Mouse (Mus musculus) CD4-positive, CD25-positive, alpha-beta regulatory T cell (primary cell): Measurements from ENCODE around the gene Frmd7. TPM values are rescaled to one million over a fixed set of nuclear protein-coding genes. Genes with fewer than 3 reads are reported as not detected.

Source experiments
- polyA plus RNA-seq: library from polyadenylated mRNA; unstranded; fragments of 100-300 nt; shearing (Covaris generic); gene quantifications from one replicate; pipeline ENCODE4 v1.2.1, GENCODE M21; 2017

The Frmd7 gene
- polyA plus RNA-seq, result 0.17 TPM

DNA sequence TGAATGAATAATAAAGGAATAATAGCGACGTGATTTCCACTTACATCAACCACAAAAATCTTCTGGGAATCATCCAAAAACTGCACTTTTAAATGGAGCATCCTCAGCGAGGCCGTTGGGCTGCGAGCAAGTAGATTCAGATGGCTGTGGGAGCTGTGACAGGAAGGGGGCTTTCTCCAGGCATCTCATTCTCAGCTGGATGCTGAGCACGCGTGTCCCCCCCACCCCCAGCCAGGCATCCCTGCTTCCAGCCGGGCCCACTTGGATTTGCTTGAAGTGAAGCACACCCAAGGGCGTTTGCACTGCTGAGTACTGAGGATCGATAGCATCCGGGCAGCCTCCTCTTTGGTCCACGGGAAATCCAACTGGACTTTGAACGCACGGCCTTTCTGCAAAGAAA, at the start of gene Frmd7:
TSS of gene Frmd7 (minus strand) at position 101 of the 400 bp plus-strand sequence.

Other genes starting within 250 kb of the Frmd7 start
- gene Stk26, start 101.7 kb downstream of the Frmd7 start, polyA plus RNA-seq, result 62.5 TPM
- gene Rap2c, start 75.3 kb upstream of the Frmd7 start, polyA plus RNA-seq, result 21.7 TPM